Mouse (Mus musculus) cerebellum, postnatal 36 days (tissue): ENCODE data around the gene D230025D16Rik.

Source experiments
- DNase-seq, 2 experiments: peaks; one replicate each; pipeline ENCODE4 v3.0.0; 2021 to 2022; ENCODE audit warnings: mixed read lengths in 2 of 2

The D230025D16Rik gene

GRCm38 (mm10) chr8:105294776-105295175 is 69.8 kb downstream of the D230025D16Rik start:
- DNase-seq, result no peak

DNA sequence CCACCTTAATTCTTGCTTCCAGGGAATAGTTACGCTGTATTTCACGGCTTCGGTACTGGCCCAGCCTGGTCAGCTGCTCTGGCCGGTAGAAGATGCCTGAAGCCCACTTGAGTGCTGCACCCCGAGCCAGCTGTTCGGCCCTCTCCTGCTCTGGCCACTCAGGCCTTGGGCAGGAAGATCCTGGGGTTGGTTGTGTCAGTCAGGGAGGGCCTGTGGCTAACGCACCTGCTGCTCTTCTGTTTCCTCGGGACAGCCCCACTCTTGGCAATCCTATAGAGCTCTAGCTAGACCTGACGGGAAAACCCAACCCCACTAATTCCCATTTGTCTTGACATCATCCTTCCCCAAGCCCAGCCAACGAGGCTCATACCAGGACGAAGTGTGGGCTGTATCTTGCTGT is 70.3 kb downstream of the D230025D16Rik start:
- DNase-seq, result no peak

GRCm38 (mm10) chr8:105295895-105296573 is 71.1 kb downstream of the D230025D16Rik start, which contains the start of gene Exoc3l:
TSS of gene Exoc3l (minus strand) at chr8:105296101.
- no peak for DNase-seq

GRCm38 (mm10) chr8:105297511-105298192 is 72.7 kb downstream of the D230025D16Rik start, which contains the start of gene E2f4:
TSS of gene E2f4 (plus strand) at chr8:105297663.
- DNase-seq, result peak; percentile 91 to 92

DNA sequence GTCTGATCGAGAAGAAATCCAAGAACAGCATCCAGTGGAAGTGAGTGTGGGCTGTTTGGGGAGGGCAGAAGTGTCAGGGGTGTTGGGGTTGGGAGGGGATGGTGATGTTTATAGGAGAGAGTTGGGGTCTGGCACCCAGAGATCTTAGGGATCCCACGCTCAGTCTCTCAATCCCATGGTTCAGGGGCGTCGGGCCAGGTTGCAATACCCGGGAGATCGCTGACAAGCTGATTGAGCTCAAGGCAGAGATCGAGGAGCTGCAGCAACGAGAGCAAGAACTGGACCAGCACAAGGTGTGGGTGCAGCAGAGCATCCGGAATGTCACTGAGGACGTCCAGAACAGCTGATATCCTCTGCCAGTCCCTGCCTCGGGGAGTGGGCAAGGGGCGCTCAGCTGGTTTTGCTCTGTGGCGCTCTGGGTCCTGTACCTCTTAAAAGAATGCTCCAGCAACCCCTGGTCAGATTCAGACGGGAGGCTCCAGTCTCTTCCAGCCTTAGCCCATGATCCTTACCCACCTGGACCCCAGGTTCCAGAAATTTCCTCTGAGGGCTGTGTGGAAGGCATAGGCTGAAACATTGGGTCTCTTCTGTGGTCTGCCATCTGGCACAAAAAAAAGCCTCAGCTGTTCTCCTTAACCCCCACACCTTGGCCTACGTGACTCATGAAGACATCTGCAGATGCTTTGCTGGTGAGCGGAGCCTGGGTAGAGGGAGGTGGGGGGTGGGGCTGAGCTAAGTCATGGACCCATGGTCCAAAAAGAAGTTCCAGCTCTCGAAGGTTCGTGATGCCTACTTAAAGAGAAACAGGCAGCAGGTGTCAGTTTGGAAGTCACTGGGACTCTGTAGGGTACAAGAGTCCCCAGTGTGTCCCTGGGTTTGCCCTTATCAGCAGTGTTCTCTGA is 73.7 kb downstream of the D230025D16Rik start:
- no peak for DNase-seq

- DNase-seq, result no peak
Observed at GRCm38 (mm10) chr8:105299962-105300361, 75.0 kb downstream of the D230025D16Rik start.
